Mouse (Mus musculus): ENCODE data around the gene Gdf7.

DNA sequence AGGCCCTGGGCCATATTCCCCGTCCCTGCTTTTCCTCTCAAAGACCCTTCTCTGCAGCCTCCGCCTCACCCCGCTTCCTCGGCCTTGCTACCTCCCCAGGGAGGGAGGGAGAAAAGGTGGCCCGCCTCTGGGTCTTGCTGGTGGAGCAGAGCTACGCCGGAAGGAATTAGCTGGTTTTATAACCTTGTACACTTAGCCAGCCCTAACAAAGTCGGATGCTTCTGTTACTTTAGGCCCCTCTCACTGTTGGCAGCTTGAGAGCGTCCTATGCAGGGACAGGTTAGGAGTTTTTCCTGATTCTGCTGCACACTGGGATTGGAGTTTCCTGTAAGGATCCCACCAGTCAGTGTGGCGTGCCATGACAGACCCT, 1.7 kb downstream of the Gdf7 start:
- TF ChIP-seq CTCF (IDR thresholded peaks at IDR 0.05; ENCODE audit: low read depth) (no peak), EP300 (IDR thresholded peaks at IDR 0.05; ENCODE audit: low read depth) (no peak)

Data from liver, embryonic 14.5 days (tissue).